Mouse (Mus musculus): ENCODE measurements around the gene Oaz1.

- TF ChIP-seq CTCF (IDR thresholded peaks at IDR 0.05; ENCODE audit: low read depth), result no peak
- no peak for TF ChIP-seq EP300 (IDR thresholded peaks at IDR 0.05; ENCODE audit: low read depth)
Measured at GRCm38 (mm10) chr10:80836949-80837379, 10.5 kb downstream of the Oaz1 start.

Data from heart, postnatal 0 days (tissue).